Mouse (Mus musculus) lung, adult 2 months (tissue): Measurements from ENCODE around the gene Ttc16.

Experiments used
- CTCF ChIP-seq: fragments of 200-500 bp; IDR thresholded peaks from 2 replicates; pipeline ENCODE4 v1.5.1; 2011; ENCODE audit warnings: mild to moderate bottlenecking, low read length, control low read depth; ENCODE audit not compliant: insufficient read depth
- POLR2A ChIP-seq: fragments of 200-500 bp; IDR thresholded peaks from 2 replicates; pipeline ENCODE4 v1.6.1; 2011; ENCODE audit warnings: low read depth, mild to moderate bottlenecking, control low read depth, low read length, borderline replicate concordance; ENCODE audit errors: extremely low read depth

DNA sequence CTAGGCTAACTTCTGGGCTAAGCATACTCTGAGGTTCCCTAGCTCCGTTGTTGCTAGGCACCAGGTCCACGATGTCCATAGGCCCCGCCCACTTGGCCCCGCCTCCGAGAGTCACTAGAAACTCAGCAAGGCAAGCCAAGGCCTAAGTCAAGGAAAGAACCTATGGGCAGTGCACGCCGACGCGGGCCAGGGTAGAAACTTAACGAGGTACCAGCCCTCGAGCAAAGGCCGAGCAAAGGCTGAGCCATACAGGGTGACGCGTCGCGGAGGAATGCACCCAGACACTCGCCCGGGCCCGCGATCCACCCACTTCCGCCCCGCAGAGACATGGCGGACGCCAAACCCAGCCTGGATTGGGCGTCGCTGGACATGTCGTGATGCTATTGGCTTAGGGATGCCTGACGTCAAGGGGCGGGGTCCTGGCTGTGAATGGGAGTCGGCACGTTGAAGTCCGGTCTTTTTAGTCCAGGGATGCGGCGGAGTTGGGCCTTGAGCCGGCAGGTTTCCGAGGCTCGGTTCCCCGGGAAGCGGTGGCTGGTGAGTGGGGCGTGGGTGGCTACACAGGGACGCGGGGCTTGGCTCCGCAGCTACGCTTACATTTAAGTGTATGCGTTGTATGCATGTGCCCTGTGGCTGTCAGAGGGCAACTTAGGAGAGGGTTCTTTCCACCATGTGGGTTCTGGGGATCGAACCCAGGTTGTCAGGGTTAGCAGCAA is at the start of gene Ttc16, which contains the start of gene Ptrh1:
- TF ChIP-seq CTCF (no peak), POLR2A (peak; percentile 36; the same call in 1 of the 2 replicates)
